Mouse (Mus musculus): ENCODE results near the gene Mtx1. TPM values are rescaled to one million over a fixed set of nuclear protein-coding genes. Genes with fewer than 3 reads are reported as not detected.
A peak's percentile ranks its signal among the peaks of the same experiment; 100 is the strongest.

The Mtx1 gene
- total and polyA plus RNA-seq, 2 experiments from 2014 or later = 99.3 to 247 TPM

- H3K36me3 ChIP-seq (replicated peaks; ENCODE audit: control insufficient read depth, insufficient read depth, low read length) = no peaks in the 10 kb centered on the region
- no peak within 1 kb of the TSS for H3K9ac ChIP-seq (replicated peaks; ENCODE audit: low read depth, low read length)
- under 1% methylated on average over 47 of the region's 66 CpGs for WGBS
- H3K4me3 ChIP-seq (ENCODE audit: low read depth, low read length) = peak within 1 kb of the TSS; percentile 54
- peak within 1 kb of the TSS; percentile 96 for H3K4me2 ChIP-seq (ENCODE audit: low read depth, low read length)
- peak; percentile 46 for ATAC-seq (ENCODE audit: insufficient read depth, low read depth)
- no peaks in the 10 kb centered on the region for H3K9me3 ChIP-seq (replicated peaks; ENCODE audit: control insufficient read depth, low read length)
- peaks cover 16% of the 10 kb centered on the region for H3K27me3 ChIP-seq (ENCODE audit: control insufficient read depth, insufficient read depth, low read length)
- no peak within 1 kb of the TSS for H3K27ac ChIP-seq (ENCODE audit: low read depth)
- DNase-seq (ENCODE audit: low spot score) = peak; percentile 24
- peaks cover 11% of the 10 kb centered on the region; the same call in 1 of the 2 replicates for H3K4me1 ChIP-seq (ENCODE audit: control insufficient read depth, insufficient read depth)
- TF ChIP-seq EP300 (IDR thresholded peaks at IDR 0.05; ENCODE audit: low read depth) (no peak), CTCF (IDR thresholded peaks at IDR 0.05; ENCODE audit: low read depth) (peak; percentile 59)
Observed at GRCm38 (mm10) chr3:89159616-89160344, 67.1 kb downstream of the Mtx1 start, which contains the start of gene Hcn3. Hcn3 (minus strand) TSS chr3:89160196.

- TF ChIP-seq CTCF (IDR thresholded peaks at IDR 0.05; ENCODE audit: low read depth) = no peak
- no peak for TF ChIP-seq EP300 (IDR thresholded peaks at IDR 0.05; ENCODE audit: low read depth)
- WGBS = under 1% methylated on average over 13 of the region's 13 CpGs
- peaks cover 11% of the 10 kb centered on the region; the same call in 1 of the 2 replicates for H3K4me1 ChIP-seq (ENCODE audit: control insufficient read depth, insufficient read depth)
- H3K27ac ChIP-seq (ENCODE audit: low read depth) = no peak overlapping the region
- ATAC-seq (ENCODE audit: insufficient read depth, low read depth) (peak; percentile 34; the same call in 1 of the 2 replicates), DNase-seq (ENCODE audit: low spot score) (peak; percentile 25)
- peak overlapping the region; percentile 96 for H3K4me2 ChIP-seq (ENCODE audit: low read depth, low read length)
- peaks cover 16% of the 10 kb centered on the region for H3K27me3 ChIP-seq (ENCODE audit: control insufficient read depth, insufficient read depth, low read length)
- no peaks in the 10 kb centered on the region for H3K9me3 ChIP-seq (replicated peaks; ENCODE audit: control insufficient read depth, low read length)
- H3K9ac ChIP-seq (replicated peaks; ENCODE audit: low read depth, low read length) = no peak overlapping the region
- H3K36me3 ChIP-seq (replicated peaks; ENCODE audit: control insufficient read depth, insufficient read depth, low read length) = no peaks in the 10 kb centered on the region
- H3K4me3 ChIP-seq (ENCODE audit: low read depth, low read length) = peak overlapping the region; percentile 54
Observed at GRCm38 (mm10) chr3:89159211-89159610, 67.7 kb downstream of the Mtx1 start.

MicroRNAs within 50 kb of the gene (microRNA counts, 519-probe panel; counts per million panel counts)
- microRNA mmu-miR-92b = not detected

Small RNA genes within 50 kb of the gene (microRNA-seq; reads per million reads assigned to microRNA genes)
- 12.0 reads per million, percentile 32 among the genes with 10 or more reads in this experiment for gene Mir92b

Other genes starting within 250 kb of the Mtx1 start
- 8.7 and 9.8 TPM in 2 replicates for gene Rusc1, start 133.8 kb downstream of the Mtx1 start, total RNA-seq (2014; rRNA removed; ENCODE audit: low replicate concordance)
- 8.5 and 8.6 TPM in 2 replicates for gene Rusc1, start 133.8 kb downstream of the Mtx1 start, polyA plus RNA-seq (2015; fragmentation: Nextera tagmentation; extraction: Ambion mirVana)
- not detected in 2 replicates for gene Gm43738, start 126.0 kb downstream of the Mtx1 start, total RNA-seq (2014; rRNA removed; ENCODE audit: low replicate concordance)
- gene Gm43738, start 126.0 kb downstream of the Mtx1 start, polyA plus RNA-seq (2015; fragmentation: Nextera tagmentation; extraction: Ambion mirVana) = not detected in 2 replicates
- 111 and 131 TPM in 2 replicates for gene Fdps, start 125.1 kb downstream of the Mtx1 start, total RNA-seq (2014; rRNA removed; ENCODE audit: low replicate concordance)
- 72.8 and 81.1 TPM in 2 replicates for gene Fdps, start 125.1 kb downstream of the Mtx1 start, polyA plus RNA-seq (2015; fragmentation: Nextera tagmentation; extraction: Ambion mirVana)
- gene Pklr, start 90.9 kb downstream of the Mtx1 start, total RNA-seq (2014; rRNA removed; ENCODE audit: low replicate concordance) = not detected in 2 replicates
- gene Pklr, start 90.9 kb downstream of the Mtx1 start, polyA plus RNA-seq (2015; fragmentation: Nextera tagmentation; extraction: Ambion mirVana) = 0.04 TPM in 1 of 2 replicates, not detected in the other
- gene Hcn3, start 66.9 kb downstream of the Mtx1 start, total RNA-seq (2014; rRNA removed; ENCODE audit: low replicate concordance) = 1.1 TPM in 1 of 2 replicates, not detected in the other
- 0.15 and 0.32 TPM in 2 replicates for gene Hcn3, start 66.9 kb downstream of the Mtx1 start, polyA plus RNA-seq (2015; fragmentation: Nextera tagmentation; extraction: Ambion mirVana)
- gene Clk2, start 62.3 kb downstream of the Mtx1 start, total RNA-seq (2014; rRNA removed; ENCODE audit: low replicate concordance) = 22.7 and 24.7 TPM in 2 replicates
- 8.2 and 8.5 TPM in 2 replicates for gene Clk2, start 62.3 kb downstream of the Mtx1 start, polyA plus RNA-seq (2015; fragmentation: Nextera tagmentation; extraction: Ambion mirVana)
- 54.4 and 60.7 TPM in 2 replicates for gene Scamp3, start 49.6 kb downstream of the Mtx1 start, total RNA-seq (2014; rRNA removed; ENCODE audit: low replicate concordance)
- 65.9 and 70.3 TPM in 2 replicates for gene Scamp3, start 49.6 kb downstream of the Mtx1 start, polyA plus RNA-seq (2015; fragmentation: Nextera tagmentation; extraction: Ambion mirVana)
- gene Fam189b, start 43.9 kb downstream of the Mtx1 start, total RNA-seq (2014; rRNA removed; ENCODE audit: low replicate concordance) = 2.1 and 2.2 TPM in 2 replicates
- 5.6 and 5.7 TPM in 2 replicates for gene Fam189b, start 43.9 kb downstream of the Mtx1 start, polyA plus RNA-seq (2015; fragmentation: Nextera tagmentation; extraction: Ambion mirVana)
- 36.2 and 36.4 TPM in 2 replicates for gene Gba, start 24.2 kb downstream of the Mtx1 start, total RNA-seq (2014; rRNA removed; ENCODE audit: low replicate concordance)
- 20.1 and 20.8 TPM in 2 replicates for gene Gba, start 24.2 kb downstream of the Mtx1 start, polyA plus RNA-seq (2015; fragmentation: Nextera tagmentation; extraction: Ambion mirVana)
- 21.4 and 26.4 TPM in 2 replicates for gene Thbs3, start 11.9 kb downstream of the Mtx1 start, total RNA-seq (2014; rRNA removed; ENCODE audit: low replicate concordance)
- 16.4 and 17.4 TPM in 2 replicates for gene Thbs3, start 11.9 kb downstream of the Mtx1 start, polyA plus RNA-seq (2015; fragmentation: Nextera tagmentation; extraction: Ambion mirVana)
- gene Muc1, start 2.0 kb upstream of the Mtx1 start, total RNA-seq (2014; rRNA removed; ENCODE audit: low replicate concordance) = 9.3 TPM in 1 of 2 replicates, not detected in the other
- gene Muc1, start 2.0 kb upstream of the Mtx1 start, polyA plus RNA-seq (2015; fragmentation: Nextera tagmentation; extraction: Ambion mirVana) = 0.20 and 0.69 TPM in 2 replicates
- gene Krtcap2, start 18.9 kb upstream of the Mtx1 start, total RNA-seq (2014; rRNA removed; ENCODE audit: low replicate concordance) = 41.8 and 76.1 TPM in 2 replicates
- gene Krtcap2, start 18.9 kb upstream of the Mtx1 start, polyA plus RNA-seq (2015; fragmentation: Nextera tagmentation; extraction: Ambion mirVana) = 192 and 216 TPM in 2 replicates
- 0.08 and 0.62 TPM in 2 replicates for gene Trim46, start 19.2 kb upstream of the Mtx1 start, total RNA-seq (2014; rRNA removed; ENCODE audit: low replicate concordance)
- 0.44 and 0.45 TPM in 2 replicates for gene Trim46, start 19.2 kb upstream of the Mtx1 start, polyA plus RNA-seq (2015; fragmentation: Nextera tagmentation; extraction: Ambion mirVana)
- 271 and 450 TPM in 2 replicates for gene Dpm3, start 32.3 kb upstream of the Mtx1 start, total RNA-seq (2014; rRNA removed; ENCODE audit: low replicate concordance)
- 80.3 and 85.9 TPM in 2 replicates for gene Dpm3, start 32.3 kb upstream of the Mtx1 start, polyA plus RNA-seq (2015; fragmentation: Nextera tagmentation; extraction: Ambion mirVana)
- gene Slc50a1, start 43.5 kb upstream of the Mtx1 start, total RNA-seq (2014; rRNA removed; ENCODE audit: low replicate concordance) = 33.7 and 54.2 TPM in 2 replicates
- gene Slc50a1, start 43.5 kb upstream of the Mtx1 start, polyA plus RNA-seq (2015; fragmentation: Nextera tagmentation; extraction: Ambion mirVana) = 50.7 and 52.0 TPM in 2 replicates
- 43.1 and 46.2 TPM in 2 replicates for gene Efna1, start 54.1 kb upstream of the Mtx1 start, total RNA-seq (2014; rRNA removed; ENCODE audit: low replicate concordance)
- gene Efna1, start 54.1 kb upstream of the Mtx1 start, polyA plus RNA-seq (2015; fragmentation: Nextera tagmentation; extraction: Ambion mirVana) = 37.2 and 38.4 TPM in 2 replicates
- gene Efna3, start 95.9 kb upstream of the Mtx1 start, total RNA-seq (2014; rRNA removed; ENCODE audit: low replicate concordance) = not detected in 2 replicates
- gene Efna3, start 95.9 kb upstream of the Mtx1 start, polyA plus RNA-seq (2015; fragmentation: Nextera tagmentation; extraction: Ambion mirVana) = 0.12 and 0.44 TPM in 2 replicates
- gene Efna4, start 110.9 kb upstream of the Mtx1 start, total RNA-seq (2014; rRNA removed; ENCODE audit: low replicate concordance) = 2.7 and 7.2 TPM in 2 replicates
- 2.6 and 3.5 TPM in 2 replicates for gene Efna4, start 110.9 kb upstream of the Mtx1 start, polyA plus RNA-seq (2015; fragmentation: Nextera tagmentation; extraction: Ambion mirVana)
- gene Adam15, start 122.9 kb upstream of the Mtx1 start, total RNA-seq (2014; rRNA removed; ENCODE audit: low replicate concordance) = 99.0 and 115 TPM in 2 replicates
- 72.3 and 82.2 TPM in 2 replicates for gene Adam15, start 122.9 kb upstream of the Mtx1 start, polyA plus RNA-seq (2015; fragmentation: Nextera tagmentation; extraction: Ambion mirVana)
- 0.39 TPM in 1 of 2 replicates, not detected in the other for gene Dcst2, start 134.9 kb upstream of the Mtx1 start, total RNA-seq (2014; rRNA removed; ENCODE audit: low replicate concordance)
- gene Dcst2, start 134.9 kb upstream of the Mtx1 start, polyA plus RNA-seq (2015; fragmentation: Nextera tagmentation; extraction: Ambion mirVana) = 0.07 TPM in 1 of 2 replicates, not detected in the other
- 0.50 TPM in 1 of 2 replicates, not detected in the other for gene Dcst1, start 138.2 kb upstream of the Mtx1 start, total RNA-seq (2014; rRNA removed; ENCODE audit: low replicate concordance)
- 0.10 and 0.29 TPM in 2 replicates for gene Dcst1, start 138.2 kb upstream of the Mtx1 start, polyA plus RNA-seq (2015; fragmentation: Nextera tagmentation; extraction: Ambion mirVana)
- gene Zbtb7b, start 167.7 kb upstream of the Mtx1 start, total RNA-seq (2014; rRNA removed; ENCODE audit: low replicate concordance) = 13.8 and 18.4 TPM in 2 replicates
- 2.4 and 2.6 TPM in 2 replicates for gene Zbtb7b, start 167.7 kb upstream of the Mtx1 start, polyA plus RNA-seq (2015; fragmentation: Nextera tagmentation; extraction: Ambion mirVana)
- not detected in 2 replicates for gene Lenep, start 175.7 kb upstream of the Mtx1 start, total RNA-seq (2014; rRNA removed; ENCODE audit: low replicate concordance)
- not detected in 2 replicates for gene Lenep, start 175.7 kb upstream of the Mtx1 start, polyA plus RNA-seq (2015; fragmentation: Nextera tagmentation; extraction: Ambion mirVana)
- 50.9 and 79.3 TPM in 2 replicates for gene Flad1, start 184.8 kb upstream of the Mtx1 start, total RNA-seq (2014; rRNA removed; ENCODE audit: low replicate concordance)
- 46.6 and 50.8 TPM in 2 replicates for gene Flad1, start 184.8 kb upstream of the Mtx1 start, polyA plus RNA-seq (2015; fragmentation: Nextera tagmentation; extraction: Ambion mirVana)
- gene Cks1b, start 191.3 kb upstream of the Mtx1 start, total RNA-seq (2014; rRNA removed; ENCODE audit: low replicate concordance) = 83.7 and 100 TPM in 2 replicates
- 127 and 129 TPM in 2 replicates for gene Cks1b, start 191.3 kb upstream of the Mtx1 start, polyA plus RNA-seq (2015; fragmentation: Nextera tagmentation; extraction: Ambion mirVana)
- 82.1 and 125 TPM in 2 replicates for gene Shc1, start 191.4 kb upstream of the Mtx1 start, total RNA-seq (2014; rRNA removed; ENCODE audit: low replicate concordance)
- 35.0 and 35.8 TPM in 2 replicates for gene Shc1, start 191.4 kb upstream of the Mtx1 start, polyA plus RNA-seq (2015; fragmentation: Nextera tagmentation; extraction: Ambion mirVana)
- gene Pygo2, start 203.1 kb upstream of the Mtx1 start, total RNA-seq (2014; rRNA removed; ENCODE audit: low replicate concordance) = 24.1 and 49.8 TPM in 2 replicates
- 9.6 and 10.4 TPM in 2 replicates for gene Pygo2, start 203.1 kb upstream of the Mtx1 start, polyA plus RNA-seq (2015; fragmentation: Nextera tagmentation; extraction: Ambion mirVana)
- gene Pbxip1, start 209.6 kb upstream of the Mtx1 start, total RNA-seq (2014; rRNA removed; ENCODE audit: low replicate concordance) = 73.2 and 81.0 TPM in 2 replicates
- 75.7 and 84.4 TPM in 2 replicates for gene Pbxip1, start 209.6 kb upstream of the Mtx1 start, polyA plus RNA-seq (2015; fragmentation: Nextera tagmentation; extraction: Ambion mirVana)
- gene Pmvk, start 227.5 kb upstream of the Mtx1 start, total RNA-seq (2014; rRNA removed; ENCODE audit: low replicate concordance) = 26.2 and 38.0 TPM in 2 replicates
- gene Pmvk, start 227.5 kb upstream of the Mtx1 start, polyA plus RNA-seq (2015; fragmentation: Nextera tagmentation; extraction: Ambion mirVana) = 50.7 and 52.9 TPM in 2 replicates